Mouse (Mus musculus): ENCODE data around the gene Plxdc1. TPM values are rescaled to one million over a fixed set of nuclear protein-coding genes. Genes with fewer than 3 reads are reported as not detected.

Plxdc1 gene
- polyA plus RNA-seq, 1 experiment from 2014 or later = 0.49 TPM

DNA sequence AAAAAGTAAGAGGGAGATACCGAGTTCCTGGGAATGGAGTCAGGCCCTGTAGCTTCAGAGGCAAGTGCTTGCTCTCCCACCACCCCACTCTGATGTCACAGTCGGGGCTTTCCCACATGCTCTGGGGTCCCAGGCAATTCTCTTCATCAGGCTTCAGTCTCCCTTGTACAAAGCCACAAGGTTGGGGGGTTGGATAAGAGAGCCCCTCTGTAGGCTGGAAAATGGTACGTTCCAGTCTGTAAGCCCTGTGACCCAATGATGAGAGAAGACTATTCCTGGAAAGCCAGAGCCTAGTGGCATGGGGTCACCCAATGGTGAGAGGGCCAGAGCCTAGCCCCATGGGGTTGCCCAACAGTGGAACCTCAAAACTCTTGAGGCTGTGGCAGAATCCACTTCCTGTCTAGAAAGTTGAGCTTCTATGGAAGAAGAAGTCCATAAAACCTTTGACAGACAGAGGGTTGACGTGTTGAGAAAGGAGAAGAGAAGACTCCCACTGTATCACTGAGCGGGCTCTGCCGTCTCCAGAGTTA is 70.2 kb downstream of the Plxdc1 start:
- ATAC-seq = no peak
- Histone ChIP-seq H3K27ac (no peak overlapping the region), H3K36me3 (no peaks in the 10 kb centered on the region), H3K4me2 (replicated peaks) (no peak overlapping the region), H3K9ac (no peak overlapping the region), H3K9me3 (no peaks in the 10 kb centered on the region), H3K4me1 (replicated peaks) (no peaks in the 10 kb centered on the region), H3K4me3 (replicated peaks) (no peak overlapping the region), H3K27me3 (replicated peaks) (no peaks in the 10 kb centered on the region)
- 86% methylated on average over 6 of the region's 6 CpGs for WGBS

DNA sequence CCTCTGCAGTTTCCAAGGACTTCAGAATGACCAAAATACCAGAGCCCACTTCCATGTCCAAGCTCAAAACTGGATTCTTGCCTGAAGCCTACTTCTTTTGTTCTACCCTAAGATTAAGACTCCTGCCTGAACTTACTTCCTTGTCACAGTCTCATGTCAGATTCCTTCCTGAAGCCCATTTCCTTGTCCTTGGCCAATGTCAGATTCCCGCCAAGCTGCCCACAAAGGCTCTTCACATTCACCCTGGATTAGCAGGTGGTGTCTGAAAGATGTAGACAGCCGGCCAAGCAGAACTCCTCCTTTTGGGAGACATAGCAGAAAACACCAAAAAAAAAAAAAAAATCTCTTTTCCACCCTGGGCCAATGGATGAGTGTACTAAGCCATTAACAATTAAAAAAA is 70.8 kb downstream of the Plxdc1 start:
- ATAC-seq = no peak
- Histone ChIP-seq H3K27ac (no peak overlapping the region), H3K9me3 (no peaks in the 10 kb centered on the region), H3K36me3 (no peaks in the 10 kb centered on the region), H3K4me2 (replicated peaks) (no peak overlapping the region), H3K9ac (no peak overlapping the region), H3K27me3 (replicated peaks) (no peaks in the 10 kb centered on the region), H3K4me3 (replicated peaks) (no peak overlapping the region), H3K4me1 (replicated peaks) (no peaks in the 10 kb centered on the region)
- 89% methylated on average over 2 of the region's 2 CpGs for WGBS

DNA sequence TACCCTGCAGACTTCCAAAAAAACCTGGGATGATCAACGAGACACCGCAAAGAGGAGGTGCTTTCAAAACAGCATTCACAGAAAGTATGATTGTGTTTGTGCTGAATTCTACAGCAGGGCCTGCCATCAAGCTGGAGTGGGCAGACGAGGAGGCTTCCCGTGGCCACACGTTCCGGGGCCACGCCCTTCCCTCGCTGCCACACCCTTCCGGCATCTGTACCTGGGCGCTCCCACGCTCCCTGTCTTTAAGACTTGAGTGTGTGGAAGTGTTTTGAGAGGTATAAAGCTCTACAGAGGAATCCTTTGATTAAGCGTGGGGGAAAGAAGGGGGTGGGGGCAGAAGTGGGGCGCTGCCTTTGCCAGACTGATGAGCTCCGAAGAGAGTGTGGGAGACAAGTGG is 73.1 kb downstream of the Plxdc1 start:
- ATAC-seq = no peak
- H3K36me3 ChIP-seq = no peaks in the 10 kb centered on the region
- WGBS = 80% methylated on average over 14 of the region's 14 CpGs
- H3K27me3 ChIP-seq (replicated peaks) = no peaks in the 10 kb centered on the region
- no peak overlapping the region for H3K4me2 ChIP-seq (replicated peaks)
- H3K9ac ChIP-seq = no peak overlapping the region
- no peak overlapping the region for H3K27ac ChIP-seq
- no peaks in the 10 kb centered on the region for H3K4me1 ChIP-seq (replicated peaks)
- no peaks in the 10 kb centered on the region for H3K9me3 ChIP-seq
- no peak overlapping the region for H3K4me3 ChIP-seq (replicated peaks)

DNA sequence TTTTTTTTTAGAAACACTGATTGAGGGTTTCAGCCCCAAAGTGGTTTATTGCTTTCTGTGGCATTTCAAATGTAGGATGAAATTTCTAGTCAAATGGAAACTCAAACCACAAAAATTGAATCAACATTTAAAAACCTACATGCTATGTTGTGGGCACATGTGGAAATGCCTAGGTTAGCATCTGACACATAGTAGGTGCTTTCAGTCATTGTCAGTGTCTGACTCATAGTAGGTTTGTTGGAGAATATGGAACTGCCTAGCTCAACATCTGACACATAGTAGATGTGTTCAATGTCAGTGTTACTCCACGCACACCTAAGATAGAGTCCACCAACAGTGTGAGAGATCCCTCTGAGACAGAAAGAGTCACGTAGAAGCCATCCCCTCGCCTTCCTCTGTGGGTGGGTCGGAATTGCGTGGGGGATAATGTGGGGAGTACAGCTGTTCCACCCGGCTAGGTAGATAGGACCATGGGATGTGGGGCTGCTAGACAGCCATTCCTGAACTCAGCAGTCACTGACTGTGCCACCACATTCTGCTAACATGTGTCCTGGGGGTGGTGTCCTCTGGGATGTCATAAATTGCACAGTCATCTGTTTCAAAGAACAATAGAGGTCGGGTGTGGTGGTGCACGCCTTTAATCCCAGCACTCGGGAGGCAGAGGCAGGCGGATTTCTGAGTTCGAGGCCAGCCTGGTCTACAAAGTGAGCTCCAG is 77.5 kb downstream of the Plxdc1 start:
- Histone ChIP-seq H3K4me2 (replicated peaks) (no peak overlapping the region), H3K4me1 (replicated peaks) (no peaks in the 10 kb centered on the region), H3K27ac (no peak overlapping the region), H3K4me3 (replicated peaks) (no peak overlapping the region), H3K27me3 (replicated peaks) (no peaks in the 10 kb centered on the region), H3K9me3 (no peaks in the 10 kb centered on the region), H3K9ac (no peak overlapping the region), H3K36me3 (no peaks in the 10 kb centered on the region)
- 87% methylated on average over 11 of the region's 11 CpGs for WGBS
- no peak for ATAC-seq

DNA sequence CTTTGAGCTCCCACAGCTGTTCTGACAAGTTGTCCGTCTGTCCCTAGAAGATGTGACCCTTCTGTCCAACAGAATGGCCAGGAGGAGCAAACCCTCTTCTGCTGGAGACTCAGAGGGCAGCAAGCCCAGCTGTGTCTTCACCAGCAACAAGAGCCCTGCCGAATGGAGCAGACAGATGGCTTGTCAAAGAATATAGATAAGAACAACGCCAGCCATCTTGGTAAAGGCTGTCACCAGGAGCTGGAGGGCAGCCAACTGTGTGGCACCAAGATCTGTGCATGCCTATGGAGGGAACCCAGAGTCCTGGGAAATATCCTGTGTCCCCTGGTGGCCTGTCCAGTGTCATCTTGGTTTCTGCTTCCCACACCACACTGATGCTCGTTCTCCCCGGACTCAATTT is 78.3 kb downstream of the Plxdc1 start:
- 77% methylated on average over 5 of the region's 5 CpGs for WGBS
- Histone ChIP-seq H3K27ac (no peak overlapping the region), H3K4me1 (replicated peaks) (no peaks in the 10 kb centered on the region), H3K27me3 (replicated peaks) (no peaks in the 10 kb centered on the region), H3K9me3 (no peaks in the 10 kb centered on the region), H3K4me2 (replicated peaks) (no peak overlapping the region), H3K4me3 (replicated peaks) (no peak overlapping the region), H3K9ac (no peak overlapping the region), H3K36me3 (no peaks in the 10 kb centered on the region)
- ATAC-seq = no peak

DNA sequence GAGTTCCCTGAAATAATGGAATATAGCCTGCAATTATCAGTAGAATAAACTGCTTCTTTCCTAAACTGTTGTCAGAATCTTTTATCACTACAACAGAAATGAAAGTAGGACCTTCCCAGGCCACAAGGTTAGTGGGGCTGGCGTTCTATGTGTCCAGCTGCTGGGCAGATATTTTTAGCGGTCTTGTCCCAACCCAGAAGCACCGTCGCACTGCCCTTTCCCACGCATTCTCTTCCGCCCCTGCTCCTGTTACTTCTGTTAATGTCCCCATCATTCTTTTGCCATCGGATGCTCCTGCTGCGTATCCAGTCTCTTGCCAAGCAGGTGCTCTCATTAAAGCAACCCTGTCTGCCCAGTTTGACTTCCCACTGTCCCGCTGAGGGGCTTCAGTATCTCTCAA is 79.3 kb downstream of the Plxdc1 start:
- H3K9ac ChIP-seq = no peak overlapping the region
- no peak for ATAC-seq
- H3K27me3 ChIP-seq (replicated peaks) = no peaks in the 10 kb centered on the region
- WGBS = 86% methylated on average over 9 of the region's 9 CpGs
- H3K4me2 ChIP-seq (replicated peaks) = no peak overlapping the region
- H3K9me3 ChIP-seq = no peaks in the 10 kb centered on the region
- H3K4me3 ChIP-seq (replicated peaks) = no peak overlapping the region
- H3K36me3 ChIP-seq = no peaks in the 10 kb centered on the region
- H3K4me1 ChIP-seq (replicated peaks) = no peaks in the 10 kb centered on the region
- no peak overlapping the region for H3K27ac ChIP-seq

DNA sequence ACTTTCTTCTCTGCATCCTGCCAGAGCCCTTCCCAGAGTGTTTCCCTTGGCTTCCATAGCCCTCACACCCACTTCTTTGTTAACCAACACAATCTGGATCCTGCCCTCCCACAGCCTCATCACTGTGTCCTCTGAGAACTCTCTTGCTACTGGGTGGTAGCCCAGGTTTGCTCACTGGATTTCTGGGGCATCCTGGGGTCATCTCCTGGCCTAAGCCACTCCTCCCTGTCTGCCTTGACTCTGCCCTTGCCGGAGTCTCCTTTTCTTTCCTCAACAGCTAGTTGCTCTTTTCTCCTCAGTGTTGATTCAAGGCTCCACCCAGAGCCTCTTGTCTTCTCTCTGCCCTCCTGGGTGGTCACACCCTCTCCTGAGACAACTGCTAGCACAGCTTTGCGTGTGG is 80.3 kb downstream of the Plxdc1 start:
- ATAC-seq = no peak
- H3K9ac ChIP-seq = no peak overlapping the region
- no peaks in the 10 kb centered on the region for H3K36me3 ChIP-seq
- H3K4me2 ChIP-seq (replicated peaks) = no peak overlapping the region
- WGBS = 40% methylated on average over 2 of the region's 2 CpGs
- H3K4me1 ChIP-seq (replicated peaks) = no peaks in the 10 kb centered on the region
- no peak overlapping the region for H3K27ac ChIP-seq
- no peaks in the 10 kb centered on the region for H3K27me3 ChIP-seq (replicated peaks)
- no peaks in the 10 kb centered on the region for H3K9me3 ChIP-seq
- no peak overlapping the region for H3K4me3 ChIP-seq (replicated peaks)

DNA sequence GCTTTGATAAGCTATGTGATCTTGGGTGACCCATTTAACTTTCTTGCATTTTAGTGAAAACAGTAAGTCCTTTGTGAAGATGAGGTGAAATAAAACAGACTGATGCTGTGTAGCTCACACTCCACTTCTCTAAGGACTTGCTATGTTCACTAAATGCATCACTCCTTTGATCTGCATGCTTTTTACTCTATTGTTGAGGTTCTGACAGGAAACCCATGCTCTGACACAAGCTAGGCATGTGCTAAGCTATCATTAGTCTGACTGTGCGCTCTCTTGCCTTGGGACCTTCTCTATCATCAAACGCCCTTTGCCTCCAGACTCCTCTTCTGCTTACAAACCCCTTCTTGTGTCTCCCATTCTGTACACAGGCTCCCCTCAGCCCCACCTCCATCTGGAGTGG is 80.7 kb downstream of the Plxdc1 start:
- 84% methylated on average over 2 of the region's 2 CpGs for WGBS
- no peaks in the 10 kb centered on the region for H3K9me3 ChIP-seq
- no peak overlapping the region for H3K4me3 ChIP-seq (replicated peaks)
- H3K9ac ChIP-seq = no peak overlapping the region
- ATAC-seq = no peak
- no peaks in the 10 kb centered on the region for H3K4me1 ChIP-seq (replicated peaks)
- no peak overlapping the region for H3K4me2 ChIP-seq (replicated peaks)
- no peak overlapping the region for H3K27ac ChIP-seq
- H3K27me3 ChIP-seq (replicated peaks) = no peaks in the 10 kb centered on the region
- no peaks in the 10 kb centered on the region for H3K36me3 ChIP-seq

DNA sequence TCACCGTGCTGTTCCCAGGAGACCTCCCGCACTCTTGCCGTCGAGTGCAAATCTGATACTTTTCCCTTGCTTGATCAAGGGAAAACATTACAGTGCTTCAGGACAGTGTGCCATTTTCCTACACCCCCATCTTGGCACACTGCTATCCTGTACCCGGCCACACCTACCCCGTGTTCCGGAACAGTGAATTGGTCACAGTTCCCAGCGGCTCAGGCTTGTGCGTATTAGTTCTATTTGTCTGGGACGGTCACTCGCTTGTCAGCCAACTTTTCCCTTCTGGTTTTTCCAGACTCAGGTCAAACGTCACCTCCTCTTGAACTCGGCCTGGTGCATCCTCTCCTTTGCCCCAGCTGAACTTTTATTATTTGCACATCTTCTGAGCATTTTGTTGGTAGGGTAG is 81.4 kb downstream of the Plxdc1 start:
- Histone ChIP-seq H3K36me3 (no peaks in the 10 kb centered on the region), H3K9me3 (no peaks in the 10 kb centered on the region), H3K4me2 (replicated peaks) (no peak overlapping the region), H3K4me3 (replicated peaks) (no peak overlapping the region), H3K27ac (no peak overlapping the region), H3K4me1 (replicated peaks) (no peaks in the 10 kb centered on the region), H3K9ac (no peak overlapping the region), H3K27me3 (replicated peaks) (no peaks in the 10 kb centered on the region)
- ATAC-seq = no peak
- 84% methylated on average over 13 of the region's 13 CpGs for whole genome bisulfite sequencing

DNA sequence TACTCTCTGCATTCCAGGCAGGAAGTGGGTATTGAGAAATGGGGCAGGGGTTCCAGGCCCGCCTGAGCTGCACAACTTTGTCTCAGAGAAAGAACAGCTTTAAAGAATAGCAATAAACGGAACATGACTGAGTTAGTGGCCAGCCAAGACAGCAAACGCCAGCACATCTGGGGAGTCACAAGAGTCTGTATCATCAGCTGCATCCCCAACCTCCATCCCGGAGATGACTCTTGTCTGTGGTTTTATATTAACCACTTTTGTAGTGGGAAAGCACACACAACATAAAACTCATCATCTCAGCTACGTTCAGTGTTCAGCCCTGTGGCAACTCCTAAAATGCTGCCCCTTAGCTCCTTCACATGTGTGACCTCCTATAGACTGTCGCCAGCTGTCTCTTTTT is 84.4 kb downstream of the Plxdc1 start:
- no peak overlapping the region for H3K27ac ChIP-seq
- H3K9me3 ChIP-seq = no peaks in the 10 kb centered on the region
- H3K36me3 ChIP-seq = no peaks in the 10 kb centered on the region
- no peak overlapping the region for H3K9ac ChIP-seq
- no peaks in the 10 kb centered on the region for H3K27me3 ChIP-seq (replicated peaks)
- no peak overlapping the region for H3K4me3 ChIP-seq (replicated peaks)
- ATAC-seq = no peak
- no peaks in the 10 kb centered on the region for H3K4me1 ChIP-seq (replicated peaks)
- WGBS = 60% methylated on average over 6 of the region's 6 CpGs
- H3K4me2 ChIP-seq (replicated peaks) = no peak overlapping the region

DNA sequence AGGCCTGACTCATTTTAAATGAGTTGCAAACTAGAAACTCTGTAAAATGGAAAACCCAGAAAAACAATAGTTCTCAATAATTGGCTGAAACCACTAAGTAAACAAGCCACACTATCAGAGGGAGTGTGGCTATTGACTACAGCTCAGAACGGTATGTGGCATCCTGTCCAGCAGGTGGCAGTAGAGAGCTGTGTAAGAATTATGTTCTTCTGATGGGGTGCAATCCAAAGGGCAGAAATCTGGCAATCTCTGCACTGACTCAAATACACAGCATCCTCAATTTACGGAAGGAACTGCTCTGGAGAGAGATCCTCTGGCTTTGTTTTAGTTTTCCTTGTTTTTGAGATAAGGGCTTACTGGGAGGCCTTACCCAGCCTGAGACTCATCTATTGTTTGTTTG is 86.4 kb downstream of the Plxdc1 start:
- peak; percentile 68 for ATAC-seq
- Histone ChIP-seq H3K27ac (no peak overlapping the region), H3K4me2 (replicated peaks) (no peak overlapping the region), H3K4me1 (replicated peaks) (no peaks in the 10 kb centered on the region), H3K9me3 (no peaks in the 10 kb centered on the region), H3K36me3 (no peaks in the 10 kb centered on the region), H3K27me3 (replicated peaks) (no peaks in the 10 kb centered on the region), H3K4me3 (replicated peaks) (no peak overlapping the region), H3K9ac (no peak overlapping the region)
- 1% methylated on average over 2 of the region's 2 CpGs for WGBS

DNA sequence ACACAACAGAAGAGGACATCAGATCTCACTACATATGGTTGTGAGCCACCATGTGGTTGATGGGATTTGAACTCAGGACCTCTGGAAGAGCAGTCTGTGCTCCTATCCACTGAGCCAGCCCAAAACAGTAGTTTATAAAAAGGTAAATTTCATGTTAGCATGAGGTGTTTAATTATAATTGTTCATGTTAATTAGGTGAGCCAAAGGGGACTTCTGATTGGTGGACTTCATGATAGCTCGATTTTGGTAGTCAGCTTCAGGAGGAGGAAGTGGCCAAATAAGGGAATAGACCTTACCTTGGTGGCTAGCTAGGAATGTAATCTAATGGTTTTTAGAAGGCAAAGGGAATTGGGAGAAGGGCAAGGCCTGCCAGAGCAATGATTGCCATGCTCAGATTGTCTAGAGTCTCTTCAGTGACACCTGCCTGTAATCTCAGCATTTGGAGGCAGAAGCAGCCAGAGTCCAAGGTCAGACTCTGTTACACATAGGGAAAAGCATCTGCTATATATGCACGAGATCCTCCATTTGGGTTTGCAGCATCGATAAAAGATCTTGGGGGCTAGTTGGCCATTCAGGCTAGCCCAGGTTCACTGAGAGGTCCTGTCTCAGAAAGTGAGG is 88.6 kb downstream of the Plxdc1 start:
- Histone ChIP-seq H3K4me2 (replicated peaks) (no peak overlapping the region), H3K9ac (no peak overlapping the region), H3K4me3 (replicated peaks) (no peak overlapping the region), H3K36me3 (no peaks in the 10 kb centered on the region), H3K27ac (no peak overlapping the region), H3K27me3 (replicated peaks) (no peaks in the 10 kb centered on the region), H3K9me3 (no peaks in the 10 kb centered on the region), H3K4me1 (replicated peaks) (no peaks in the 10 kb centered on the region)
- no peak for ATAC-seq
- WGBS = 73% methylated on average over 3 of the region's 3 CpGs

DNA sequence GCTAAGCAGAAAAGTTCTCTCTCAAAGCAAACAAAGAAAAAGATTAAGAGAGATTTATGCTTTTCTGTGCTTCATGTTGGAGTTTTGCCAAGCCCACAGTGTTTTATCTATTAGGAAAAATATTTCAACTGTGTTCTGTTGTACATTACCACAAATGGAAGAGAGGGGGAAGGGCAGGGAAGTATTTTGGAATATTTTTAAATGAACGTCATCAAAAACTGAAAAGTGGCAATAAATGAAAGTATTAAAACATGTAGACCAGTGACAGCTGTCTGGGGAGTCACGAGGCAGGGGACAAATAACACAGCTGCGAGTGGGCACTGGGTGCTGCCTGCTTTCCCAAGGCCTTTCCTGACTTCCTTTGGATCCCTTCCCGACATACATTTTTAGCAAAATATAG is 89.6 kb downstream of the Plxdc1 start:
- ATAC-seq = no peak
- no peaks in the 10 kb centered on the region for H3K27me3 ChIP-seq (replicated peaks)
- WGBS = 42% methylated on average over 4 of the region's 4 CpGs
- no peaks in the 10 kb centered on the region for H3K9me3 ChIP-seq
- H3K27ac ChIP-seq = no peak overlapping the region
- H3K4me2 ChIP-seq (replicated peaks) = no peak overlapping the region
- H3K4me3 ChIP-seq (replicated peaks) = no peak overlapping the region
- H3K9ac ChIP-seq = no peak overlapping the region
- H3K4me1 ChIP-seq (replicated peaks) = no peaks in the 10 kb centered on the region
- H3K36me3 ChIP-seq = no peaks in the 10 kb centered on the region

Data from intestine, embryonic 15.5 days (tissue).